Mouse (Mus musculus) stomach, embryonic 16.5 days (tissue): ENCODE measurements at regions not wholly inside any gene's neighbourhood (a gene's known extent, or its start where the extent isn't known, plus 50 kb on each side); places are given as distances from the start of the nearest gene placed in this dataset.

Source experiments
- ATAC-seq: fragments of 200-750 bp; cut with Nextera tagmentation; 2 replicates; pipeline ENCODE4 v1.8.0; 2017; ENCODE audit warnings: moderate number of reproducible peaks, moderate TSS enrichment; ENCODE audit not compliant: insufficient read depth, low FRiP score
- H3K27ac ChIP-seq: fragments of 300-500 bp; sonication (generic); 2 replicates; pipeline ENCODE4 v1.5.1; 2014; ENCODE audit warnings: low read length
- H3K27me3 ChIP-seq: fragments of 300-500 bp; sonication (generic); 2 replicates; pipeline ENCODE4 v1.6.1; 2014; ENCODE audit warnings: low read length, control low read depth, mixed read lengths; ENCODE audit not compliant: control insufficient read depth, insufficient read depth
- H3K36me3 ChIP-seq: fragments of 300-500 bp; sonication (generic); 2 replicates; pipeline ENCODE4 v1.6.1; 2014; ENCODE audit warnings: low read length; ENCODE audit not compliant: control insufficient read depth, insufficient read depth
- H3K4me1 ChIP-seq: fragments of 300-500 bp; sonication (generic); 2 replicates; pipeline ENCODE4 v1.6.1; 2014; ENCODE audit warnings: low read length, control low read depth, mixed read lengths; ENCODE audit not compliant: control insufficient read depth, insufficient read depth
- H3K4me2 ChIP-seq: fragments of 300-500 bp; sonication (generic); 2 replicates; pipeline ENCODE4 v1.6.1; 2014; ENCODE audit warnings: low read depth, low read length, mixed read lengths
- H3K4me3 ChIP-seq: fragments of 300-500 bp; sonication (generic); replicated peaks from 2 replicates; pipeline ENCODE4 v1.5.1; 2014; ENCODE audit warnings: mild to moderate bottlenecking, low read length
- H3K9ac ChIP-seq: fragments of 300-500 bp; sonication (generic); 2 replicates; pipeline ENCODE4 v1.6.1; 2014; ENCODE audit warnings: low read length
- H3K9me3 ChIP-seq: fragments of 300-500 bp; sonication (generic); replicated peaks from 2 replicates; pipeline ENCODE4 v1.6.1; 2016; ENCODE audit warnings: low read length, control low read depth; ENCODE audit not compliant: control insufficient read depth
- WGBS: fragments of 180-500 bp; shearing (Covaris S2); extraction: QIAGEN DNeasy Blood & Tissue Kit; methylation state at CpG from one replicate; pipeline ENCODE4 v1.1.7; 2014; 5-methylcytosine and 5-hydroxymethylcytosine counted together

DNA sequence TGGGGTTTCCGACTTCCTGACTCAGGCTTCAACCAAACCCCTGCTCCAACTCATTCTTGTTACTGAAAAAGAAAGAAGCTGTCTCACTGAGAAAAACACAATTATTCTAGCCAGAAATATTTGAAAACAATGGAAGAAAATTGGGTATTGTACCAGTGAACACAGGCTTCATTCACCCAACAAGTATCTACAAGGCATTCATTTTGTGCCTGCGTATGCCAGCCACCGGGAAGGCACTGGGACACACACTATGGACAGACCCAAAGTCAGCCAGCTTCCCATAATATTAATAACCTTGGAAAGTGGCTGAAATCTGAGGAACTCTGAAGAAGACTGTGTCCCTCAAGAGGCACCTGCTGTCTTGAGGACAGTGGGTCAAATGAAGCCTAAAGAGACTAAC is 175.5 kb upstream of the Noct start:
- Histone ChIP-seq H3K9me3 (0 out of 2 replicates have a peak, but pooled peaks cover 3% of the 10 kb centered on the region), H3K27me3 (no peaks in the 10 kb centered on the region), H3K27ac (no peak overlapping the region), H3K36me3 (no peaks in the 10 kb centered on the region), H3K4me1 (no peaks in the 10 kb centered on the region), H3K4me2 (no peak overlapping the region), H3K4me3 (no peak overlapping the region), H3K9ac (no peak overlapping the region)
- WGBS = 90% methylated on average over 3 of the region's 3 CpGs
- ATAC-seq = no peak

DNA sequence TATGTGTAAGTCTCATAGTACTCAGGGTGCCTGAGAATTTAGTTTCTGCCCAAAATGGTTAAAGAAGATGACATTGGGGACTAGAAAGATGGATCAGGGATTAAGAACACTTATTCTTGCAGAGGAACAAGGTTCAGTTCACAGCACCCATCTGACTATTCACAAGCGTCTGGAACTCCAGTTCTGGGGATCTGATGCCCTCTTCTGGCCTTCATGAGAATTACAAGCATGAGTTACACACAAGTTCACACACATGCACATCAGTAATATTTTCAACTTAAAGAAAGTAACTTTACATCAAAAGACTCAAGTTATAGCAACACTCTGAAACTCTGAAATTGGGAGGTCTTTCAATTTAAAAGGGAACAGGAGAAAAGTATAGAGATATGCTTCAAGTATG is 174.1 kb upstream of the Noct start:
- WGBS = 97% methylated on average over 1 of the region's 1 CpGs
- H3K27me3 ChIP-seq = no peaks in the 10 kb centered on the region
- ATAC-seq = no peak
- H3K4me2 ChIP-seq = no peak overlapping the region
- H3K4me1 ChIP-seq = no peaks in the 10 kb centered on the region
- no peaks in the 10 kb centered on the region for H3K36me3 ChIP-seq
- H3K27ac ChIP-seq = no peak overlapping the region
- no peak overlapping the region for H3K4me3 ChIP-seq
- H3K9ac ChIP-seq = no peak overlapping the region
- 0 out of 2 replicates have a peak, but pooled peaks cover 3% of the 10 kb centered on the region for H3K9me3 ChIP-seq

GRCm38 (mm10) chr3:51055004-51055403 is 169.2 kb upstream of the Noct start:
- Histone ChIP-seq H3K4me2 (no peak overlapping the region), H3K27me3 (no peaks in the 10 kb centered on the region), H3K36me3 (no peaks in the 10 kb centered on the region), H3K4me3 (no peak overlapping the region), H3K9ac (no peak overlapping the region), H3K4me1 (no peaks in the 10 kb centered on the region), H3K9me3 (0 out of 2 replicates have a peak, but pooled peaks cover 1% of the 10 kb centered on the region), H3K27ac (no peak overlapping the region)
- no peak for ATAC-seq
- WGBS = 69% methylated on average over 8 of the region's 8 CpGs

- H3K9me3 ChIP-seq = no peaks in the 10 kb centered on the region
- H3K36me3 ChIP-seq = no peaks in the 10 kb centered on the region
- WGBS = 38% methylated on average over 4 of the region's 4 CpGs
- H3K9ac ChIP-seq = no peak overlapping the region
- no peak overlapping the region for H3K4me3 ChIP-seq
- no peak overlapping the region for H3K4me2 ChIP-seq
- ATAC-seq = no peak
- no peak overlapping the region for H3K27ac ChIP-seq
- H3K27me3 ChIP-seq = no peaks in the 10 kb centered on the region
- H3K4me1 ChIP-seq = no peaks in the 10 kb centered on the region
Observed at GRCm38 (mm10) chr3:51064201-51064600, 160.0 kb upstream of the Noct start.

- Histone ChIP-seq H3K27me3 (no peaks in the 10 kb centered on the region), H3K9me3 (no peaks in the 10 kb centered on the region), H3K9ac (no peak overlapping the region), H3K36me3 (no peaks in the 10 kb centered on the region), H3K4me3 (no peak overlapping the region), H3K4me2 (no peak overlapping the region), H3K27ac (no peak overlapping the region), H3K4me1 (no peaks in the 10 kb centered on the region)
- WGBS = 25% methylated on average over 5 of the region's 5 CpGs
- no peak for ATAC-seq
Observed at GRCm38 (mm10) chr3:51066373-51066772, 157.9 kb upstream of the Noct start.

- Histone ChIP-seq H3K9me3 (no peaks in the 10 kb centered on the region), H3K27me3 (no peaks in the 10 kb centered on the region), H3K4me3 (no peak overlapping the region), H3K27ac (no peak overlapping the region), H3K36me3 (no peaks in the 10 kb centered on the region), H3K4me1 (peaks cover 23% of the 10 kb centered on the region), H3K9ac (no peak overlapping the region), H3K4me2 (no peak overlapping the region)
- ATAC-seq = no peak
- 63% methylated on average over 10 of the region's 10 CpGs for WGBS
Observed at GRCm38 (mm10) chr3:51072417-51072816, 151.8 kb upstream of the Noct start.

DNA sequence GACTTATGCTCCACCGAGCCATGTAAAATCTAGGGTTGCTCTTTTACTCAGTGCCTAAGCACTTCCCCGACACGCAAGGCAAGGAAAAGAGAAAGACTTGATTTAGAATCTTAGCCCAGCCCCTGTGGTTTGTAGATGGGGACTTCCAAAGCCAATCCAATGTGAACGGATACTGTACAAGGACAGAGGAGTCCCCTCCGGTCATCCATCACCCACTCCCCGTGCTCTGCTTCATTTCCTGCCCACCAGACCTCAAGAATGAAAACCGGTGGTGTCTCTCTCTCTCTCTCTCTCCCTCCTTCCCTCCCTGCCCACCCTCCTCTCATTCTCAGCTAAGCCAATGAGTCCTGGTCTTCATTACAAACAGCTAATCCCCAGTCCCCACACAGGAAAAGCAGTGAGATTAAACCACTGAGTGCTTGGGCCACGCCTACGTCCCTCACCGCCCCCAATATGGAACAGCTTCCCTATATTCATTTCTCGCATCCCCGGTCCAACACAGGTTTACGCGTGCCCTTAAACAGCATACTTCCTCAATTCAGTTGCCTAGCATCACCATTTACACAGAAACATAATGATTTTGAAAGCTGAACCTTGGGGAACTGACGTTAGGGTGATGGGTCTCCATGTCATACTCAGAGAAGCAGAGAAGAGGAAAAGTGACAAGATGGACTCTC is 151.1 kb upstream of the Noct start:
- H3K9me3 ChIP-seq = no peaks in the 10 kb centered on the region
- no peak overlapping the region for H3K9ac ChIP-seq
- no peak overlapping the region for H3K4me2 ChIP-seq
- H3K27me3 ChIP-seq = no peaks in the 10 kb centered on the region
- peaks cover 23% of the 10 kb centered on the region for H3K4me1 ChIP-seq
- no peak for ATAC-seq
- H3K27ac ChIP-seq = no peak overlapping the region
- 76% methylated on average over 15 of the region's 15 CpGs for WGBS
- H3K4me3 ChIP-seq = no peak overlapping the region
- H3K36me3 ChIP-seq = no peaks in the 10 kb centered on the region

GRCm38 (mm10) chr3:51073743-51074319 is 150.4 kb upstream of the Noct start:
- H3K4me2 ChIP-seq = no peak overlapping the region
- no peaks in the 10 kb centered on the region for H3K9me3 ChIP-seq
- peak overlapping the region; percentile 38 for H3K27ac ChIP-seq
- peaks cover 23% of the 10 kb centered on the region for H3K4me1 ChIP-seq
- no peak overlapping the region for H3K4me3 ChIP-seq
- WGBS = 67% methylated on average over 7 of the region's 7 CpGs
- no peak overlapping the region for H3K9ac ChIP-seq
- no peaks in the 10 kb centered on the region for H3K27me3 ChIP-seq
- no peak for ATAC-seq
- H3K36me3 ChIP-seq = no peaks in the 10 kb centered on the region

- ATAC-seq = peak; percentile 45
- H3K9me3 ChIP-seq = no peaks in the 10 kb centered on the region
- 57% methylated on average over 10 of the region's 10 CpGs for WGBS
Observed at GRCm38 (mm10) chr3:51075219-51075920, 148.9 kb upstream of the Noct start.

More at GRCm38 (mm10) chr3:51075219-51075920, 148.9 kb upstream of the Noct start:
- no peak overlapping the region for H3K4me3 ChIP-seq
- no peak overlapping the region for H3K4me2 ChIP-seq
- no peak overlapping the region for H3K27ac ChIP-seq
- no peaks in the 10 kb centered on the region for H3K27me3 ChIP-seq
- H3K36me3 ChIP-seq = no peaks in the 10 kb centered on the region
- peaks cover 23% of the 10 kb centered on the region for H3K4me1 ChIP-seq
- H3K9ac ChIP-seq = no peak overlapping the region
